Mouse (Mus musculus) right cerebral cortex, adult 18-20 months (tissue): Measurements from ENCODE around the gene Olfr1104.

Experiments
- DNase-seq: peaks from one replicate; pipeline ENCODE4 v3.0.0; 2022; ENCODE audit warnings: mixed read lengths

The Olfr1104 gene

GRCm38 (mm10) chr2:87026980-87027379 lies at the start of gene Olfr1104:
Gene Olfr1104 (minus strand): TSS chr2:87027080.
- no peak for DNase-seq

DNA sequence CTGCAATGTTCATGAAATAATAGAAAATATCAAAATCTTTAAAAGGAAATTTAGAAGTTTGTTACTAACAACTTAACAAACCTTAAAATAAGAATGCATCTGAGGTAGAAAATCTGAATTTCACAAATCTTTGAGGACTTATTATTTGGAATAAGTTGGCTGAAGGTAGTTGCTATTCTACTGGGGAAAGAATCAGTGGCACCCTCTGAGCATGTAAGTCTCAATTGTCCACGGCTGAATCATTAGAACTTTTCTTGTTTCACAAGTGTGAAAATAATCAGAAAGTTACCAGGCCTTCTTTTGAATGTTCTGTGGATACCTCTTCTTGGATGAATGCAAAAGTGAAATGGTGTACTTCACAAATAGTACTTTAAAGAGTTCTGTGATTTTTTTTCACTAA lies 48.8 kb upstream of the Olfr1104 start, which contains the start of gene Olfr1107:
Olfr1107 (minus strand) TSS at position 101 of the 400 bp plus-strand sequence.
- no peak for DNase-seq

GRCm38 (mm10) chr2:87052173-87052572 lies 25.3 kb upstream of the Olfr1104 start, which contains the start of gene Olfr1106:
Gene Olfr1106 (minus strand): TSS chr2:87052273.
- no peak for DNase-seq

GRCm38 (mm10) chr2:87036431-87036830 lies 9.6 kb upstream of the Olfr1104 start, which contains the start of gene Olfr1105:
Gene Olfr1105 (minus strand): TSS chr2:87036531.
- DNase-seq: no peak

DNA sequence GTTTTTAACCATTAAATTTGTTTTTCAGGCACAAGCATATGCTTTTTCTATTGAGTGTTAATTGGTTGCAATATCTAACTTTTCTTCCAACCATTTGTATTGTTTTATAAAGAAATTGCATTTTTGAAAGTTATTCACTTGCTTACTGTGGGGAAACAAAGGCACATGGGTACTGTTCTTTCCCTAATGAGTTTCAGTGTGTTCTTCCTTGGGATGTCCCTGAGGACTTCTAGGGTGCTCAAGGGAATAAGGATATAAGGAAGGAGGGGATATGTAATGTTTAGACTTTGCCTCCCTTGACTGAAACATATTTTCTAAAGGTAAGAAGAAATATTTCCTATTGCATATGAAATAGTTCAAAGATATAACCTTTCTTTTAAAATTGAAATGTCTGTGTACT lies 28.8 kb downstream of the Olfr1104 start, which contains the start of gene Olfr1102:
Olfr1102 (plus strand) TSS at position 301 of the 400 bp plus-strand sequence.
- DNase-seq: no peak

DNA sequence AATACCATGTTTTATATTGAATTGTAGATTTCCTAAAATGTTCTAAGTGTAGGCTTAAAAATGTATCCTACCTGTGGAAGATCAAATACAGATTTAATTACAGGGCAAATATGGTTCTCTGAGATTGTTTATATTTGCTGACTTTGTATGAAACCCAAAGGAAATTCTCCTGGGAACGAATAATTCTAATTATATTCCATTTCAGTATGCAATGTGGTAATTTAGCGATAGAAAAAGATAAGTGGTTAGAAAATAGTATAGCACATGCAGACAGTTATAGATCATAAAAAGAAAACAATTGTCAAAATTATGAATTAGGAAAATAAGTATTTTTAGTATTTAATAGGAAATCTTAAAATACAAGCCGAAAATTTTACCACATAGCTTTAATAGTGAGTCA lies 35.8 kb downstream of the Olfr1104 start, which contains the start of gene Olfr1101:
Olfr1101 (minus strand) TSS at position 101 of the 400 bp plus-strand sequence.
- no peak for DNase-seq

- no peak for DNase-seq
Measured at GRCm38 (mm10) chr2:86979854-86980253, 47.0 kb downstream of the Olfr1104 start, which contains the start of gene Olfr1100. Gene Olfr1100 (minus strand): TSS chr2:86979954.
